In the genomic region with DNA sequence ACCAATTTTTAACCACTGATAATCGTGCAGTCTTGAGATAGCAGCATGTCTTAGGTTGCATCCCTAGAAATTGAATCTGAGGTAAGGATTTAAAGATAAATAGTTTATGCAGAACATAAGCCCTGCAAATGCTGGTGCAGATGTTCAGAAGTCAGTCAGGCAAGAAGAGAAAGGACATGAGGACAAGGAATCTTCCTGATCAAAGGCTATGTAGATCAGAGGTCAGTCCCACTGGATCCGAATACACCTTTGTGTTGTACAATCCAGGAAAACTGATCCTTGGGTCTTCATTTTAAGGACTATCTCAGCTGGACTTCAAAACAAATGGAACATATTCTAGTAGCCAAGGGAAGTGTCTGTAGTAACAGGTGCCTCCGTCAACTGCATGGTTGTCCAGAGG, we compare ENCODE assay signal across 26 mouse cellular contexts.
"Had no signal": no experiment of that assay in that cellular context is flagged by ENCODE, and none has a peak within 500 bp of the region (broad histone marks: within the 10 kb centered on the region; RNA-seq: fewer than 3 reads in every experiment).

No protein-coding gene starts in this region.

- ATAC-seq: liver, embryonic 12.5 days; liver, postnatal 0 days; midbrain, embryonic 13.5 days; midbrain, embryonic 15.5 days; midbrain, embryonic 16.5 days had no signal

- H3K4me2 ChIP-seq: limb, embryonic 12.5 days; limb, embryonic 13.5 days; limb, embryonic 15.5 days; liver, embryonic 11.5 days; liver, embryonic 12.5 days; liver, embryonic 13.5 days; liver, embryonic 15.5 days; lung, embryonic 14.5 days; lung, embryonic 15.5 days; midbrain, embryonic 11.5 days; midbrain, embryonic 12.5 days; midbrain, embryonic 13.5 days; midbrain, embryonic 15.5 days; neural tube, embryonic 12.5 days had no signal

- H3K36me3 ChIP-seq: limb, embryonic 10.5 days; limb, embryonic 12.5 days; limb, embryonic 13.5 days; limb, embryonic 15.5 days; liver, embryonic 12.5 days; liver, embryonic 13.5 days; liver, embryonic 15.5 days; lung, embryonic 15.5 days; midbrain, embryonic 10.5 days; midbrain, embryonic 12.5 days; midbrain, embryonic 13.5 days; midbrain, embryonic 15.5 days; neural tube, embryonic 12.5 days had no signal

- DNase-seq: left cerebral cortex, postnatal 4 days; liver; liver, embryonic 13.5 days; liver, postnatal 0 days; lung, adult 2 months; midbrain, embryonic 14.5 days had no signal

- H3K9ac ChIP-seq: limb, embryonic 12.5 days; limb, embryonic 13.5 days; limb, embryonic 15.5 days; liver, embryonic 12.5 days; liver, embryonic 13.5 days; liver, embryonic 14.5 days; liver, embryonic 15.5 days; liver, postnatal 0 days; lung, embryonic 14.5 days; lung, embryonic 15.5 days; midbrain, embryonic 12.5 days; midbrain, embryonic 13.5 days; midbrain, embryonic 15.5 days; neural tube, embryonic 12.5 days had no signal

- H3K9me3 ChIP-seq: limb, embryonic 10.5 days; limb, embryonic 12.5 days; limb, embryonic 13.5 days; limb, embryonic 15.5 days; liver, embryonic 12.5 days; liver, embryonic 13.5 days; liver, embryonic 15.5 days; lung, embryonic 15.5 days; midbrain, embryonic 10.5 days; midbrain, embryonic 12.5 days; midbrain, embryonic 13.5 days; midbrain, embryonic 15.5 days; neural tube, embryonic 12.5 days had no signal

- H3K4me1 ChIP-seq: liver, embryonic 12.5 days; liver, embryonic 13.5 days; liver, embryonic 15.5 days; lung, embryonic 15.5 days; megakaryocyte, embryonic 14.5 days; midbrain, embryonic 10.5 days; midbrain, embryonic 12.5 days; midbrain, embryonic 13.5 days; midbrain, embryonic 15.5 days; neural tube, embryonic 12.5 days had no signal

- H3K4me3 ChIP-seq: limb, embryonic 10.5 days; limb, embryonic 12.5 days; limb, embryonic 13.5 days; limb, embryonic 15.5 days; liver, embryonic 12.5 days; liver, embryonic 13.5 days; liver, embryonic 15.5 days; lung, embryonic 15.5 days; megakaryocyte, embryonic 14.5 days; midbrain, embryonic 10.5 days; midbrain, embryonic 12.5 days; midbrain, embryonic 13.5 days; midbrain, embryonic 15.5 days; myocyte; neural tube, embryonic 12.5 days had no signal

- H3K27ac ChIP-seq: limb, embryonic 10.5 days; limb, embryonic 12.5 days; limb, embryonic 13.5 days; limb, embryonic 15.5 days; liver, embryonic 12.5 days; liver, embryonic 13.5 days; liver, embryonic 14.5 days; liver, embryonic 15.5 days; lung, embryonic 15.5 days; macrophage; midbrain, embryonic 10.5 days; midbrain, embryonic 12.5 days; midbrain, embryonic 13.5 days; midbrain, embryonic 15.5 days; neural tube, embryonic 12.5 days had no signal

- H3K27me3 ChIP-seq: limb, embryonic 12.5 days; limb, embryonic 13.5 days; limb, embryonic 15.5 days; liver, embryonic 12.5 days; liver, embryonic 13.5 days; liver, embryonic 15.5 days; lung, embryonic 15.5 days; megakaryocyte, embryonic 14.5 days; midbrain, embryonic 12.5 days; midbrain, embryonic 13.5 days; midbrain, embryonic 15.5 days; neural tube, embryonic 12.5 days had no signal
